Mouse (Mus musculus) frontal cortex, adult 2 months (tissue): ENCODE data around the gene Ctrc. TPM values are rescaled to one million over a fixed set of nuclear protein-coding genes. Genes with fewer than 3 reads are reported as not detected.

Experiments
- DNase-seq, 2 experiments: peaks; one replicate each; pipeline ENCODE4 v3.0.0; 2022; ENCODE audit warnings: low spot score in 1 of 2; ENCODE audit errors: extremely low spot score in 1 of 2
- polyA plus RNA-seq: library from polyadenylated mRNA; depleted of rRNA; stranded (reverse); fragments of >200 nt; gene quantifications from 2 replicates; pipeline ENCODE4 v1.2.3, GENCODE M21; 2012; rRNA removed

Gene Ctrc
- not detected in 2 replicates for polyA plus RNA-seq

DNA sequence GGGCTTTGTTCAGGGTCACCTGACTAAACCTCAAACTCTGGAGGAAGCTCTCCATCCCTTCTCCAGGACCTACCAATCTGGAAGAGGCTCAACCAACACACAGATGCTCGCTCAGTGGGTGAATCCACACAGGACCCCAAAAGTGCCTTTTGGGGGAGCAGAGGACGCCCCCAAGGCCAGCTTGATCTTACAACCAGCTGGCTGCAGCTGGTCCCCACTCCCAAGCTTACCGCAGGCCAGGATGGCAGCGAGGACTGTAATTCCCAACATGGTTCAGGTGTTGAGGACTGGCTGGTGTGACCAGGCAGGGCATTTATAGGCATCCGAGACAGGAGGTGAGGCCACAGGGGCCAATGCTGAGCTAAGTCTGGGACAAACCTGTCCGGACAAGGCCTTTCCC, at the start of gene Ctrc:
Gene Ctrc (minus strand): TSS at position 361 of the 400 bp plus-strand sequence.
- DNase-seq, result no peak

GRCm38 (mm10) chr4:141895772-141896171, 49.6 kb upstream of the Ctrc start:
- peak in 1 of 2 experiments; percentile 72 for DNase-seq

- no peak for DNase-seq
These were observed 47.1 kb upstream of the Ctrc start for GRCm38 (mm10) chr4:141893157-141893784.

DNA sequence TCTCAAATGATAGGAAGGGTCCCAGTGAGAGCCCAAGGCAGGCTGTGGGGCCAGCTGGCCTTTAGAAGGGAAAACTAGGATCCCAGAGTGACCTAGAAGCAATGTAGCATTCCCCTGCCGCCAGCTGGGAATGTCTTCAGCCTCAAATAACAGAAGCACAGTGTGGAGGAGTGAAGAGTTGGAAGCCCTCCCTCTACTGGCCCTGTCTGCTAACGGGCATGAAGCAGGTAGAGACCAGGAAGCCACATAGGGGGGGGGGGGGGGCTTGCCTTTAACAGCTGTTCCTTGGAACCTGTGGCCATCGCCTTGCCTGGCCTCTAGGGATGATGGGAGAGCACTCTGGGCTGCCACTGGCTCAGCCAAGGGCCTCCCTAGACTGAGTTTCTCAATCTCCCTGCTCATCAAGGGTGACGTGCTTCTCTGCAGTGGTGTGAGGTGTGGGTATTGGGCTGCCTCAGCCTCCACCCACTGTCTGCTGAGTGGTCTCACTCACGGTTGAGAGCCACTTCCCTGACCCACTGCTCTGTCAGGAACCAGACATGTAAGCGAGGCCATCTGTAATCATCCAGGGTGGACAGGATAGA, 40.3 kb upstream of the Ctrc start:
- no peak for DNase-seq

DNA sequence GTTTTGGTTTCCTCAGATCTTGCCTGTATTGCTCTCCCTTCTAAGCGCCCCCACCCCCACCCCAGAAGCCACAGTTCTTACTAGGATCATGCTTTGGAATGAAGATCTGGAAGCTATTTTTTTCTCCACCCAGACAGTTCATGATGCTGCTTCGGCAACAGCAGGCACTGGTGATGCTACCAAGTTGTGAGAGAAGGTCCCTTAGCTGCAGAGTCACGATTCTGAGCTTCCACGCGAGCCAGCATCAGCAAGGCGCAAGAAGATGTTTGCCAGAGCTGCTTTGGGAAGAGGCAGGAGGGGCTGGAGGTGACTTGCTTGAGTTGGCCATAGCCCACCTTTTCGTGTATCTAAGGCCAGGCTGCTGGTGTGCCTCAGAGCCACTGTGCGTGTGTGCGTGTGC, 39.3 kb upstream of the Ctrc start:
- DNase-seq, result peak; percentile 72 to 77

DNA sequence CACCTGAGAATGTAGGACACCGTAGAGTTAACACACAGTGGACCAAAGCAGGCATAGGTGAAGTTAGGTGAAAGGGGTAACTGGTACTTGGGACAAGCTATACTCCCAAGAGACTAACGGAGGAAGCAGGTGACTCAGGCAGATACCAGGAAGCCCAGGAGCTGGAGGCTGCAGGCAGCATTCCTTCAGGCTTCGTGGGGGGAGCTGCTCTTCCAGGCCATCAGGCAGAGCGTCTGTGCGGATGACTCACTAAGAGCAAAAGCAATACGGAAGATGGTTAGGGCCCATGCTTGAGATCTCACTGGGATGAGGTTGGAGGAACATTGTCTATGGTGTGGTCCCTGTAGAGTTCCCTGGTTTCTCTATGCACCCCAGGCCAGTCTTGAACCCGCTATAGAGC, 36.7 kb upstream of the Ctrc start:
- no peak for DNase-seq

- no peak for DNase-seq
These were observed 35.8 kb upstream of the Ctrc start for GRCm38 (mm10) chr4:141881950-141882349.

GRCm38 (mm10) chr4:141881289-141881914, 35.2 kb upstream of the Ctrc start:
- no peak for DNase-seq

- no peak for DNase-seq
These were observed 33.7 kb upstream of the Ctrc start for GRCm38 (mm10) chr4:141879875-141880274.

GRCm38 (mm10) chr4:141879074-141879473, 32.9 kb upstream of the Ctrc start:
- peak; percentile 72 to 75 for DNase-seq

DNA sequence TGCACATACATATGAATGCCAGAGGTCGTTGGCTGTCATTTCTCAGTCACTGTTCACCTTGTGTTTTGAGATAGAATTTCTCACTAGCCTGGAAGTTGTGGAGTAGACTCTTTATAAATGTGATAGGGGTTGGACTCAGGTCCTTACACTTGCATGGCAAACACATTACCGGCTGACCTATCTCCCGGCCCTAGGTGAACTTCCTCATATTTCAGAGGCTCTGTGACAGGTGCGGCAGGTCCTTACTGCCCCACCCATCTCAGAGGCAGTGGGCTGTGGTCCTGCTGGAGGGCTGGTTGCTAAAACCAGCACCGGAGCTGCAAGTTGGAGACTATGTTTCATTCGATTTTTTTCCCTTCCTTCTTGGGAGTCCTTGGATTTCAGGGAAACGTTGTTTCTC, 32.5 kb upstream of the Ctrc start:
- no peak for DNase-seq

DNA sequence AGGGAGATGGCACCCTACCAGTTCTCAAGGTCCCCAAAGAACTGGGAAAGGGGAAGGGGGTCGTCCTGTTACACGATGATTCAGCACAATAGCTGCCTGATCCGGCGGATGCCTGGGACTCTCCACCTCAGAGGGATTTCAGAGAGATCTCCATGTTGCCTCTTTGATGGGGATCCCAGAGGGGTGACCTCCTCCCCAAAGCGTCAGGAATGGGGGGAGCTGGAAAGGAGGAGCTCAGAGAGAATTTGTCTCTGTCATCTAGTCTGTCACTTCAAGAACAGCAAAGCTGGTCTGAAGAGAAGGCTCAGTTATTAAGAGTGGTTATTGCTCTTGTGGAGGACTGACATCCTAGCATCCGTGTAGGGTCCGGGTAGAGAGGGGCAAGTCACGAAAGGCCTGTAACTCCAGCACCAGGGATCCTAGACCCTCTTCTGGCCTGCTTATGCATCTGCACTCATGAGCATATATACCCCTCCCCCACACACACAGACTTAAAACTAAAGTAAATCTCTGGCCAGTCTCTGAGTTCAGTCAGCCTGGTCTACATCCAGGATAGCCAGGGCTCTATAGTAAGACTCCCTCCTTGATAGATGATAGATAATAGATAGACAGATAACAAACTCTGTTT, 29.4 kb upstream of the Ctrc start:
- DNase-seq, result no peak

DNA sequence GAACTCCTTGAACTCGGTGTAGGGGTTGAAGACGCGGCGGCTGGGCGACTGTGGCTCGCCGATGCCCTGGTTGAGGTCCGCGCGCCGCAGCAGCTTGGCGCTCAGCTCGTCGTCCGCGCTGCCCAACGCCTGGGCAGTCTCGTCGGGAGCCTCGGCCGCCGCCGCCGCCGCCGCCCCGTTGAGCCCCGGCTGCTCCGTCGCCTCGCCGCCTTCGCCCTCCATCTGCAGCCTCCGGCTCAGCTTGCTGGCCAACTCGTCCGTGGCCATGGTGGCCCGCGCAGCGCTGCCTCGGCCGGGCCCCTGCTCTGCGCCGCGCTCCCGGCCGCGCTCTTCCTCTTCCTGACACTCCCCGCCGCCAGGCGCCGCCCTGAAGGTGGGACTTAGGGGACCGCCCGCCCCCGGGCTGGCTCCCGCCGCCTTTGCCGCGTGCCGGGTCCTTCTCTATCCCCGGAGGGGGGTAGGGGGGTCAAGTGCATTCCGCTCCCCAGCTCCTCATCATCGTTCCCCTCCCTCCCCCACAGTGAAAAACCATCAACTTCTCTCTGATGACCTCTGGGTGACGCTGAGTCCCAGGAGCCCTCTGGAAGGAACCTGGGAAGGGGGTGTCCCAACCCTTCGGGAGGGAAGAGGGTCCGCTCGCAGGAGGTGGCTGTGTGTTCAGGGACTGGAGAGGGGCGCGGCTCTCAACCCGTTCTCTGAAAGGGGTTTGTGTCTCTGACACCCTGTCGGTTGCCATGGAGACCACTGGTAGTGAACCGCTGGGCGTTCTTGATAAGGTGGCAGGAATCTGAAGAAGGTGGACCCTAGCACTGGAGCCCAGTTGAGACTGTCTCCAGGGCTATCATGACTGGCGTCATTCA, 28.7 kb upstream of the Ctrc start, which contains the start of gene Efhd2:
Gene Efhd2 (minus strand): TSS at position 320 of the 860 bp plus-strand sequence.
- DNase-seq, result peak in 1 of 2 experiments; percentile 81

GRCm38 (mm10) chr4:141874111-141874600, 28.0 kb upstream of the Ctrc start:
- DNase-seq, result no peak

GRCm38 (mm10) chr4:141872977-141873376, 26.8 kb upstream of the Ctrc start:
- no peak for DNase-seq

DNA sequence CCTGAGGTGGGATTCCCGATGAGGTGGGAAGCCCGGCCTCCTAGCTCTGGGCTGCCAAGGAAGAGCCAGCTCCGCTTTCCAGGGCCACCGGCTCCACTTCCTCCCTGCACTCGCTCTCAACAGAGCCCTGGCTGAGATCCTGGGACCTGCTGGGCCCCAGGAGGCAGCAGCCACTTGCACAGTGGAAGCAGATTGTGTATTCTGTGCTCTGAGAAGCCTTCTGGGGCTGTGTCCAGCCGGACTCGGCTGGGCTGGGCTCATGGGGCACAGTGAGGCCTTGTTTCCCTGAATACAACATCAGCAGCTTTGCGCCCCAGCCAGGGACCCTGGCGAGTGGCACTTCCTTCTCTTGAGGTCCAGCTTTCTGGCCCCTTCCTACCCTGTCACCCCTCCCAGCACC, 25.8 kb upstream of the Ctrc start:
- DNase-seq, result peak; percentile 72 to 77

- no peak for DNase-seq
These were observed 25.2 kb upstream of the Ctrc start for GRCm38 (mm10) chr4:141871333-141871725.

DNA sequence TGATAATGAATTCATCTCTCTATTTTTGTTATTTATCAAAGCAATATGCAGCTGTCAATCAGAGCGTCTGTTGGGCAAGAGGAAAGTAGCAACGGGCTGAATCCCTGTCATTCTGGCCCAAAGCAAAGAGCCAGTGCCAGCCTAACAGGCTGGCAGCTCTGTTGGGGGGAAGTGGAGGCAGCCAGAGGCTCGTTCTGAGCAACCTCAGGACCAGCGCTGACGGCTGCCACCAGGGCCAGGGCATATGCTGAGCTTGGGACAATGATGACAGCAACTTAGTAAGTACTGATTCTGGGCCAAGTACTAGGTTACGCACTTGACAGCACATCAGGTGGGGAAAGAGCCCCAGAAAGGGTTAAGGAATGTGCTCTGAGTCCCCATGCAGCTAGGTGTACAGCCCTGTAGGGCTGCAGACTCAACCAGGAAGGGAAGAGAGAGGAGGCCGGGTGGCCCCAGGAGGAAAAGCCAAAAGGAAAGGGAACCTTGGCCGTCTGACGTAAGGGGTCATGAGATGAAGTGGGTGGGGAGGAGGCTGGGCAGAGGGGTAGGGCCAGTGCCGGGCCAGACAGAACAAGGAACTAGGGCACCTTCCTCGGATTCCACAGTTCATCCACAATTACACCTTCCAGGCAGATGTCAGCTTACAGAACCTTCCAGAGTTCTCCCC, 24.6 kb upstream of the Ctrc start:
- no peak for DNase-seq

GRCm38 (mm10) chr4:141869436-141870215, 23.5 kb upstream of the Ctrc start:
- no peak for DNase-seq
